Mouse (Mus musculus): Measurements from ENCODE around the gene Sfi1. TPM values are rescaled to one million over a fixed set of nuclear protein-coding genes. Genes with fewer than 3 reads are reported as not detected.
"Not testable (repeated sequence)": the region's sequence is repeated elsewhere in the genome, so short reads cannot be mapped to it uniquely, and the experiment has no call there.

The Sfi1 gene
- polyA plus RNA-seq, 1 experiment from 2014 or later: 10.9 TPM

GRCm38 (mm10) chr11:3114403-3114802 is 78.9 kb downstream of the Sfi1 start:
- Histone ChIP-seq H3K9ac (ENCODE audit: low read depth, low read length) (no peak overlapping the region), H3K4me2 (no peak overlapping the region), H3K27me3 (replicated peaks; ENCODE audit: control insufficient read depth, insufficient read depth, low read length) (no peaks in the 10 kb centered on the region), H3K36me3 (ENCODE audit: control insufficient read depth, insufficient read depth, low read length) (no peaks in the 10 kb centered on the region), H3K4me1 (replicated peaks; ENCODE audit: control insufficient read depth, insufficient read depth, low read length) (no peaks in the 10 kb centered on the region), H3K9me3 (ENCODE audit: control insufficient read depth, low read length) (peaks cover 5% of the 10 kb centered on the region; the same call in 1 of the 2 replicates), H3K27ac (ENCODE audit: low read depth, low read length) (no peak overlapping the region), H3K4me3 (ENCODE audit: low read depth, low read length) (no peak overlapping the region)
- WGBS: 65% methylated on average over 3 of the region's 3 CpGs
- DNase-seq (ENCODE audit: low spot score) (no peak), ATAC-seq (replicated peaks; ENCODE audit: low FRiP score) (no peak)

DNA sequence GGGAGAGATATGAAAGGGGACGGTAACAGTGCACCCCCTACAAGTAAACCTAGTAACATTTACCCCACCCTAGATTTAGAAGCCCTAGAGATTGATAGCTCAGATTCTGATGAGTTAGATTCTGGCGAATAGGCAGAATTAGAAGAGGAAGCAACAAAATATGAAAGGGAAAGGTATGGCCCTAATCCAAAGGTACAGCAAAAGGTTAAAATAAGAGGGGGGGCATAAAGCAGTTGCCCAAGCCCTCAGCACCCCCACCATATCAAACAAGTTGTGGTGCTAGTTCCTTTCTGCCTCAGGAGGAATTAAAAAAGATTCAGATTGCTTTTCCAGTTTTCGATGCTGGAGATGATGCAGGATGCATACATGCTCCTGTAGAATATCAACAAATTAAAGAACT is 87.1 kb downstream of the Sfi1 start:
- DNase-seq (ENCODE audit: low spot score) (no peak), ATAC-seq (replicated peaks; ENCODE audit: low FRiP score) (no peak)
- 58% methylated on average over 3 of the region's 3 CpGs for WGBS
- Histone ChIP-seq H3K4me2 (peak overlapping the region; percentile 54; the same call in 1 of the 2 replicates), H3K36me3 (ENCODE audit: control insufficient read depth, insufficient read depth, low read length) (0 out of 2 replicates have a peak, but pooled peaks cover 2% of the 10 kb centered on the region), H3K4me3 (ENCODE audit: low read depth, low read length) (peak overlapping the region; percentile 47; the same call in 1 of the 2 replicates), H3K27me3 (replicated peaks; ENCODE audit: control insufficient read depth, insufficient read depth, low read length) (no peaks in the 10 kb centered on the region), H3K27ac (ENCODE audit: low read depth, low read length) (no peak overlapping the region), H3K4me1 (replicated peaks; ENCODE audit: control insufficient read depth, insufficient read depth, low read length) (no peaks in the 10 kb centered on the region), H3K9me3 (ENCODE audit: control insufficient read depth, low read length) (peaks cover 35% of the 10 kb centered on the region), H3K9ac (ENCODE audit: low read depth, low read length) (no peak overlapping the region)

DNA sequence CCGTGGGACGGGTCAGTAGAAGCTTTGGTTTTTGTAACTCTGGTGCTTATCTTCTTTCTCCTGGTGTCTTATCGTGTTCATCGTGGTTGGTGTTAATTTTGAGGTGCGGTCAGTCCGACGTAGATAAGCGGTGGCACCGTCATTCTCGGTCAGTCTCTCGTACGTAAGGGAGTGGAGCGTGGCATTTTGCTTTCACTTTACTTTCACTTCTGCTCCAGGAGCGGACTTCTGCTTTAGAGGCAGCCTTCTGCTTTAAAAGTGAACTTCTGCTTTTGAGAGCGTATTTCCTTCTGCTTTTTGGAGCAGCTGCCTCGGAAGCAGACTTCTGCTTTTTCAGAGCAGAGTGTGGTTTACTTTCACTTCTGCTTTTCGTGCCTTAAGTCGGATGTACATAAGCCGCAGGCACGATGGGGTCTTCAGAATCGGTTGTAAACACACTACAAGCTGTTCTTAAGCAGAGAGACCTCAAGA is 88.0 kb downstream of the Sfi1 start:
- Histone ChIP-seq H3K4me3 (ENCODE audit: low read depth, low read length) (peak overlapping the region; percentile 47), H3K9me3 (ENCODE audit: control insufficient read depth, low read length) (peaks cover 36% of the 10 kb centered on the region), H3K4me2 (peak overlapping the region; percentile 54), H3K27ac (ENCODE audit: low read depth, low read length) (0 out of 2 replicates have a peak overlapping the region, but pooled peaks have one; percentile 33), H3K9ac (ENCODE audit: low read depth, low read length) (peak overlapping the region; percentile 18; the same call in 1 of the 2 replicates), H3K27me3 (replicated peaks; ENCODE audit: control insufficient read depth, insufficient read depth, low read length) (no peaks in the 10 kb centered on the region), H3K36me3 (ENCODE audit: control insufficient read depth, insufficient read depth, low read length) (0 out of 2 replicates have a peak, but pooled peaks cover 2% of the 10 kb centered on the region), H3K4me1 (replicated peaks; ENCODE audit: control insufficient read depth, insufficient read depth, low read length) (no peaks in the 10 kb centered on the region)
- 42% methylated on average over 21 of the region's 21 CpGs for WGBS
- ATAC-seq (replicated peaks; ENCODE audit: low FRiP score): peak; percentile 39
- no peak for DNase-seq (ENCODE audit: low spot score)

DNA sequence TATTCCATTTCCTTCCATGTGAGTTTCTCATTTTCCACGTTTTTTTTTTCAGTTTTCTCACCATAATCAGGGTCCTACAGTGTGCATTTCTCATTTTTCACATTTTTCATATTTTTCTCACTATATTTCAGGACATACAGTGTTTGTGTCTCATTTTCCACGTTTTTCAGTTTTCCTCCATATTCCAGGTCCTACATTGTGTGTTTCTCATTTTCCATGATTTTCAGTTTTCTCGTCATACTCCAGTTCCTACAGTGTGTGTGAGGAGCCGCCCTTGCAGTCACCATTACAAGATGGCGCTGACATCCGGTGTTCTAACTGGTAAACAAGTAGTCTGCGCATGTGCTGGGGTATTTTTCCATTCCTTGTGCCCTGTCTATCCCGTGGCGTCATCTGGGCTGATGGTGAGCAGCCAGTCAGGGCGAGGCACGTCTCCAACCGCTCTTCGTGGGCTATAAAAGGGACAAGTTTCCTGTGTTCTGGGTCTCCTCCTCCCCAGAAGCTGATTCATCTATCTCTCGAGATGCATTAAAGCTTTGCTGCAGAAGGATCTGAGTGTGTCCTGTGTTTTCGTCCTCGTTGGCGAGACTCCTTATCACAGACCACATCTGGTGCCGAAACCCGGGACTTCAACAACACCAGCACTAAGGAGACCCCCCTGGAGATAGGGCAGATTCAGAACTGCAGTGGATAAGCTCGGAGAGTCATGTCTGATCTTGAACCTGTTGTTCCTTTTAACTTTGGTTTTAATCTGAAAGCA is 88.6 kb downstream of the Sfi1 start:
- not testable (repeated sequence) for H3K9ac ChIP-seq (ENCODE audit: low read depth, low read length); H3K36me3 ChIP-seq (ENCODE audit: control insufficient read depth, insufficient read depth, low read length); H3K27me3 ChIP-seq (replicated peaks; ENCODE audit: control insufficient read depth, insufficient read depth, low read length); DNase-seq (ENCODE audit: low spot score); H3K27ac ChIP-seq (ENCODE audit: low read depth, low read length); H3K4me1 ChIP-seq (replicated peaks; ENCODE audit: control insufficient read depth, insufficient read depth, low read length)
- peaks cover 39% of the 10 kb centered on the region for H3K9me3 ChIP-seq (ENCODE audit: control insufficient read depth, low read length)
- 60% methylated on average over 20 of the region's 20 CpGs for WGBS
- H3K4me2 ChIP-seq: peak overlapping the region; percentile 54
- H3K4me3 ChIP-seq (ENCODE audit: low read depth, low read length): peak overlapping the region; percentile 47
- ATAC-seq (replicated peaks; ENCODE audit: low FRiP score): peak; percentile 35; the same call in 1 of the 2 replicates

DNA sequence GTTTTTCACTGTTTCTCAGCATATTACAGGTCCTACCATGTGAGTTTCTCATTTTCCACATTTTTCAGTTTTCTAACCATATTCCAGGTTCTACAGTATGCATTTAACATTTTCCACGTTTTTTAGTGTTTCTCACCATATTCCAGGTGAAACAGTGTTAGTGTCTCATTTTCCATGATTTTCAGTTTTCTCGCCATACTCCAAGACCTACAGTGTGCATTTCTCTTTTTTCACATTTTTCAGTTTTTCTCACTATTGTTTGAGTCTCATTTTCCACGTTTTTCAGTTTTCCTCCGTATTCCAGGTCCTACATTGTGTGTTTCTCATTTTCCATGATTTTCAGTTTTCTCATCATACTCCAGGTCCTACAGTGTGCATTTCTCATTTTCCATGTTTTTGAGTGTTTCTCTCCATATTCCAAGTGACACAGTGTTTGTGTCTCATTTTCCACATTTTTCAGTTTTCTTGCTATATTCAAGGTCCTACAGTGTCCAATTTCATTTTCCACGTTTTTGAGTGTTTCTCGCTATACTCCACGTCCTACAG is 89.6 kb downstream of the Sfi1 start:
- DNase-seq (ENCODE audit: low spot score) (no peak), ATAC-seq (replicated peaks; ENCODE audit: low FRiP score) (no peak)
- H3K4me2 ChIP-seq: no peak overlapping the region
- H3K36me3 ChIP-seq (ENCODE audit: control insufficient read depth, insufficient read depth, low read length): 0 out of 2 replicates have a peak, but pooled peaks cover 2% of the 10 kb centered on the region
- H3K9me3 ChIP-seq (ENCODE audit: control insufficient read depth, low read length): peaks cover 39% of the 10 kb centered on the region
- no peak overlapping the region for H3K9ac ChIP-seq (ENCODE audit: low read depth, low read length)
- H3K4me1 ChIP-seq (replicated peaks; ENCODE audit: control insufficient read depth, insufficient read depth, low read length): no peaks in the 10 kb centered on the region
- no peak overlapping the region for H3K4me3 ChIP-seq (ENCODE audit: low read depth, low read length)
- H3K27me3 ChIP-seq (replicated peaks; ENCODE audit: control insufficient read depth, insufficient read depth, low read length): no peaks in the 10 kb centered on the region
- 75% methylated on average over 7 of the region's 7 CpGs for WGBS
- no peak overlapping the region for H3K27ac ChIP-seq (ENCODE audit: low read depth, low read length)

DNA sequence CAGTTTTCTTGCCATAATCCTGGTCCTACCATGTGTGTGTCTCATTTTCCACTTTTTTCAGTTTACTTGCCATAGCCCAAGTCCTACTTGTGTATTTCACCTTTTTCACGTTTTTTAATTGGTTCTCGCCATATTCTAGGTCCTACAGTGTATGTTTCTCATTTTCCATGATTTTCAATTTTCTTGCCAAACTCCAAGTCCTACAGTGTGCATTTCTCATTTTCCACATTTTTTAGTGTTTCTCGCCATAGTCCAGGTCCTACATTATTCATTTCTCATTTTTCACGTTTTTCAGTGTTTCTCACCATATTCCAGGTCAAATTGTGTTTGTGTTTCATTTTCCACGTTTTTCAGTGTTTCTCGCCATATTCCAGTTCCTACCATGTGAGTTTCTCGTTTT is 90.6 kb downstream of the Sfi1 start:
- not testable (repeated sequence) for ATAC-seq (replicated peaks; ENCODE audit: low FRiP score); DNase-seq (ENCODE audit: low spot score); H3K4me2 ChIP-seq; H3K9ac ChIP-seq (ENCODE audit: low read depth, low read length); H3K36me3 ChIP-seq (ENCODE audit: control insufficient read depth, insufficient read depth, low read length); H3K27ac ChIP-seq (ENCODE audit: low read depth, low read length); H3K4me3 ChIP-seq (ENCODE audit: low read depth, low read length); H3K4me1 ChIP-seq (replicated peaks; ENCODE audit: control insufficient read depth, insufficient read depth, low read length); H3K27me3 ChIP-seq (replicated peaks; ENCODE audit: control insufficient read depth, insufficient read depth, low read length)
- WGBS: 76% methylated on average over 7 of the region's 7 CpGs
- H3K9me3 ChIP-seq (ENCODE audit: control insufficient read depth, low read length): peaks cover 39% of the 10 kb centered on the region

- Histone ChIP-seq H3K4me2 (no peak overlapping the region), H3K4me1 (replicated peaks; ENCODE audit: control insufficient read depth, insufficient read depth, low read length) (no peaks in the 10 kb centered on the region), H3K9me3 (ENCODE audit: control insufficient read depth, low read length) (peaks cover 39% of the 10 kb centered on the region), H3K27me3 (replicated peaks; ENCODE audit: control insufficient read depth, insufficient read depth, low read length) (no peaks in the 10 kb centered on the region), H3K9ac (ENCODE audit: low read depth, low read length) (no peak overlapping the region), H3K36me3 (ENCODE audit: control insufficient read depth, insufficient read depth, low read length) (0 out of 2 replicates have a peak, but pooled peaks cover 2% of the 10 kb centered on the region), H3K27ac (ENCODE audit: low read depth, low read length) (no peak overlapping the region), H3K4me3 (ENCODE audit: low read depth, low read length) (no peak overlapping the region)
- ATAC-seq (replicated peaks; ENCODE audit: low FRiP score) (peak; percentile 14; the same call in 1 of the 2 replicates), DNase-seq (ENCODE audit: low spot score) (no peak)
- 67% methylated on average over 10 of the region's 10 CpGs for WGBS
These were observed 91.3 kb downstream of the Sfi1 start for GRCm38 (mm10) chr11:3101875-3102494.

DNA sequence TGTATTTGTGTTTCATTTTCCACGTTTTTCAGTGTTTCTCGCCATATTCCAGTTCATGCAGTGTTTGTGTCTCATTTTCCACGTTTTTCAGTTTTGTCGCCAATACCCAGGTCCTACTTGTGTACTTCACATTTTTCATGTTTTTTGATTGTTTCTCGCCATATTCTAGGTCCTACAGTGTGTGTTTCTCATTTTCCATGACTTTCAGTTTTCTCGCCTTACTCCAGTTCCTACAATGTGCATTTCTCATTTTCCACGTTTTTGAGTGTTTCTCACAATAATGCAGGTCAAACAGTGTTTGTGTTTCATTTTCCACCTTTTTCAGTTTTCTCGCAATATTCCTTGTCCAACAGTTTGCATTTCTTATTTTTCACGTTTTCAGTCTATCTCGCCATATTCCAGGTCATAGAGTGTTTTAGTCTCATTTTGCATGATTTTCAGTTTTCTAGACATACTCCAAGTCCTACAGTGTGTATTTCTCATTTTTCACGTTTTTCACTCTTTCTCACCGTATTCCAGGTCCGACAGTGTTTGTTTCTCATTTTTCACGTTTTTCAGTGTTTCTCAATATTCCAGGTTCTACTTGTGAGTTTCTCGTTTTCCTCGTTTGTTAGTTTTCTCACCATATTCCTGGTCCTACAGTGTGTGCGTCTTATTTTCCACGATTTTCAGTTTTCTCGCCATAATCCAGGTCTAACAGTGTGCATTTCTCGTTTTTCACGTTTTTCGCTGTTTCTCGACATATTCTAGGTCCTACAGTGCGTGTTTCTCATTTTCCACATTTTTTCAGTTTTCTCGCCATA is 92.0 kb downstream of the Sfi1 start:
- peak; percentile 56 for ATAC-seq (replicated peaks; ENCODE audit: low FRiP score)
- 0 out of 2 replicates have a peak, but pooled peaks cover 2% of the 10 kb centered on the region for H3K36me3 ChIP-seq (ENCODE audit: control insufficient read depth, insufficient read depth, low read length)
- peaks cover 36% of the 10 kb centered on the region for H3K9me3 ChIP-seq (ENCODE audit: control insufficient read depth, low read length)
- no peak for DNase-seq (ENCODE audit: low spot score)
- no peak overlapping the region for H3K9ac ChIP-seq (ENCODE audit: low read depth, low read length)
- WGBS: 80% methylated on average over 25 of the region's 25 CpGs
- no peaks in the 10 kb centered on the region for H3K4me1 ChIP-seq (replicated peaks; ENCODE audit: control insufficient read depth, insufficient read depth, low read length)
- no peak overlapping the region for H3K4me2 ChIP-seq
- H3K4me3 ChIP-seq (ENCODE audit: low read depth, low read length): no peak overlapping the region
- H3K27me3 ChIP-seq (replicated peaks; ENCODE audit: control insufficient read depth, insufficient read depth, low read length): no peaks in the 10 kb centered on the region
- no peak overlapping the region for H3K27ac ChIP-seq (ENCODE audit: low read depth, low read length)

Measured in liver, embryonic 11.5 days (tissue).